Mouse (Mus musculus) forebrain, embryonic 11.5 days (tissue): ENCODE results near the gene Hipk2. TPM values are rescaled to one million over a fixed set of nuclear protein-coding genes. Genes with fewer than 3 reads are reported as not detected.

ENCODE experiments used
- ATAC-seq: fragments of 200-750 bp; cut with Nextera tagmentation; replicated peaks from 2 replicates; pipeline ENCODE4 v1.8.0; 2017; ENCODE audit warnings: moderate TSS enrichment; ENCODE audit not compliant: low FRiP score
- DNase-seq: peaks from one replicate; pipeline ENCODE4 v3.0.0-alpha.2; 2017; ENCODE audit warnings: low spot score
- H3K27ac ChIP-seq: fragments of 300-500 bp; sonication (generic); 2 replicates; pipeline ENCODE4 v1.5.1; 2014; ENCODE audit warnings: low read depth, low read length
- H3K27me3 ChIP-seq: fragments of 300-500 bp; sonication (generic); 2 replicates; pipeline ENCODE4 v1.6.1; 2014; ENCODE audit warnings: mild to moderate bottlenecking, low read length, mixed read lengths; ENCODE audit not compliant: control insufficient read depth, insufficient read depth
- H3K36me3 ChIP-seq: fragments of 300-500 bp; sonication (generic); 2 replicates; pipeline ENCODE4 v1.6.1; 2014; ENCODE audit warnings: mild to moderate bottlenecking, low read length, moderate library complexity, mixed read lengths; ENCODE audit not compliant: control insufficient read depth, insufficient read depth
- H3K4me1 ChIP-seq: fragments of 300-500 bp; sonication (generic); replicated peaks from 2 replicates; pipeline ENCODE4 v1.6.1; 2014; ENCODE audit warnings: low read length, mixed read lengths; ENCODE audit not compliant: control insufficient read depth, insufficient read depth
- H3K4me2 ChIP-seq: fragments of 300-500 bp; sonication (generic); 2 replicates; pipeline ENCODE4 v1.6.1; 2014; ENCODE audit warnings: low read depth, mild to moderate bottlenecking, low read length, moderate library complexity, mixed read lengths; ENCODE audit not compliant: severe bottlenecking
- H3K4me3 ChIP-seq: fragments of 300-500 bp; sonication (generic); 2 replicates; pipeline ENCODE4 v1.5.1; 2014; ENCODE audit warnings: low read depth, low read length
- H3K9ac ChIP-seq: fragments of 300-500 bp; sonication (generic); 2 replicates; pipeline ENCODE4 v1.6.1; 2014; ENCODE audit warnings: low read length
- H3K9me3 ChIP-seq: fragments of 300-500 bp; sonication (generic); 2 replicates; pipeline ENCODE4 v1.6.1; 2016; ENCODE audit warnings: low read length, mixed read lengths; ENCODE audit not compliant: control insufficient read depth
- WGBS: fragments of 180-500 bp; shearing (Covaris S2); extraction: QIAGEN DNeasy Blood & Tissue Kit; methylation state at CpG from one replicate; pipeline ENCODE4 v1.1.7; 2014; 5-methylcytosine and 5-hydroxymethylcytosine counted together
- polyA plus RNA-seq: library from polyadenylated mRNA; unstranded; fragments of >200 nt; fragmentation: Nextera tagmentation; extraction: Ambion mirVana; gene quantifications from 2 replicates; pipeline ENCODE4 v1.2.1, GENCODE M21; 2014

Gene Hipk2
- polyA plus RNA-seq: 31.0 and 33.5 TPM in 2 replicates

DNA sequence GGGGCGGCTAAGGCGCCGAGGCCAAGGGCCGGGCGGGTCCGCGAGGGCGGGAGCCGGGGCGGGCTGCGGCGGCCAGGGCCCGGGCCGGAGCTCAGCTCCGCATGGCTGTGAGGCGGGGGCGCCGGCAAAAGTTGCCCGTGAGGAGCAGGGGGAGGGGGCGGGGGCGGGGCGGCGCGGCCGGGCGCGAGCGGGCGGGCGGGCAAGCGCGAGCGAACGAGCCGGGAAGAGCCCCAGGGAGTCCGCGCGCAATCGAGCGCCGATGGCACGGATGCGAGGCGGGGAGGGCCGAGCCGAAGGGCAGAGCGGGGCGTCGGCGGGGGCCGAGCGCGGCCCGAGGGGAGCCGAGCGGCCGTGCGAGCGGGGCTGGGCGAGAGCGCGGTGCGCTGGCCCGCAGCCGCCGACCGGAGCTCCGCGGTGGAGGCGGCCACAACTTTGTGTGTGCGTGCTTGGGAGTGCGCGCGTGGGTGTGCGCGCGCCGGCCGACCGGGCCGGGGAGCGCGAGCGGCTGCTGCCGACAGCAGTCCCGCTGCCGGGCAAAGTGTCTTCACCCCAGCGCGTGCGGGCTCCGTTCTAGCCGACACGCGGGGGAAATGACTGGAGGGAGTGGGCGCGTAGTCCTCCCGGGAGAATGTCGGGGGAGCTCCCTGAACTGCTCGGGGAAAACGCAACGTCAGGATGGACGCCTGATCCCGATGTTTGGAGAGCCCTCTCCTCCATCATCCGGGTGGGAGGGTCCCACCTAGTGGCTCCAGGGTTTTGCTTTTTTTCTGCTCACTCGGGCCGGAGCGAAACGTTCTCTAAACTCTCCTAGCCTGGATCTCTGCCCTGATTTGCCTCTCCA, at the start of gene Hipk2:
Gene Hipk2, minus strand, starts transcription at position 95 of the 841 bp plus-strand sequence.
- H3K4me1 ChIP-seq: peaks cover 16% of the 10 kb centered on the region
- H3K4me3 ChIP-seq: peak within 1 kb of the TSS; percentile 99
- peak; percentile 96 for DNase-seq
- no peaks in the 10 kb centered on the region for H3K36me3 ChIP-seq
- peak within 1 kb of the TSS; percentile 93 for H3K27ac ChIP-seq
- ATAC-seq: peak; percentile 92
- peak within 1 kb of the TSS; percentile 99 for H3K9ac ChIP-seq
- H3K9me3 ChIP-seq: no peaks in the 10 kb centered on the region
- WGBS: under 1% methylated on average over 73 of the region's 108 CpGs
- no peaks in the 10 kb centered on the region; the same call in 1 of the 2 replicates for H3K27me3 ChIP-seq
- H3K4me2 ChIP-seq: peak within 1 kb of the TSS; percentile 48

DNA sequence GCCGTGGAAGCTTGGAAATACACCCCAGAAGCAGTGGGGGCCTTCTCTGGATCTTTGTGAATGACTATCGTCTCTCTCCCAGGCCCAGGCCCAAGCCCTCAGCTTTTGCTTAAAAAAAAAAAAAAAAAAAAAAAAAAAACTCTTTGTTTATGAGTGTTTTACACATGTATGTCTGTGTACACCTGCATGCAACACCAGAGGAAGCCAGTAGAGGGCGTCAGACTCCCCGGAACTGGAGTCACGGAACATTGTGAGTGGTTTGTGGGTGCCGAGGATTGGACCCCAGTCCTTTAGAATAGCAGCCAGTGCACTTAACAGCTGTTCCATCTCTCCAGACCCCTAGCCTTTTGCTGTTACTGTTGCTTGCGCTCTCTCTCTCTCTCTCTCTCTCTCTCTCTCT, 49.8 kb upstream of the Hipk2 start:
- Histone ChIP-seq H3K4me3 (peak overlapping the region; percentile 19; the same call in 1 of the 2 replicates), H3K9me3 (no peaks in the 10 kb centered on the region)

DNA sequence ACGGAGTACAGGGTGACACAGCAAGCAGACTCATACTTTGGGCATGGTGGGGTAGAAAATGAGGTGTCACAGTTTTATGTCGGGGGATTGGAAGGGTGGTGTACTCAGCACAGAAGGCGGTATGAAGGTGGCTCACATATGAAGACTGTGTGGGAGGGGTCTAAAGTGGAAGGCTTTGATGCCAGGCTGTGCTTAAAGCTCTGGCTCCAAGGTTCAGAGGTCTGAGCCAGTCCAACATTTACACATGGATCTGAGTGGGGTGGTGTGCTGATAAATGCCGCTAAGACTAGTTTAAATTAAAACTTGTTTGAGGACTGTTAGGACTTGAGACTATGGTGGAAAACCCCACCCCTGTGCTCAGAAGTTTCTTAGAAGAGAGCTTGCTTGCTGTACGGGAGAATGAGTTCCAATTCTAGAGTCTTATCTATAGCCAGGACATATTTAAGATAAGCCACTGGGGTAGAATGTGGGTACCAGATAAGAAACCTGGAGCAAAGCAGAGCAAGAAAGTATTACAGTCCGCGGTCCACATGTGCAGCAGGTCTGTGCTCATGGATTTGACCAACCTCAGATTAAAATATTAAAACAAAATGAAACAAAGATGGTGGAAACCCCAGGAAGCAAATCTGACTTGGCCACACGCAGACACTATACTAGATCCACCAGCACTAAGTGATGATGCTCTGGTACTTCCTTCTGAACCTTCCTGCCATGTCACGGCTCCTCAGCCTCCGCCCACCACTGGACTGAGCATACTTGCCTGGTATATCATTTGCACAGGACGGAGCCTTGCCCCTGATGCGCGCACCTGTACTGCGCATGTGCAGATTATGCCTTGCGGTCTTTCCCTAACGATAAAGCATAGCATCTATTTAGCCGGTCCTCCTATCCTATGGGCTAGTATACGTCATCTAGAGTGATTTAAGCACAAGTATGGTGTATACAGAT, 48.2 kb upstream of the Hipk2 start:
- no peak for DNase-seq
- no peak overlapping the region for H3K4me2 ChIP-seq
- H3K9me3 ChIP-seq: no peaks in the 10 kb centered on the region
- no peak for ATAC-seq
- H3K36me3 ChIP-seq: no peaks in the 10 kb centered on the region
- WGBS: 89% methylated on average over 18 of the region's 18 CpGs
- H3K4me3 ChIP-seq: no peak overlapping the region
- no peak overlapping the region for H3K9ac ChIP-seq
- H3K4me1 ChIP-seq: no peaks in the 10 kb centered on the region
- no peak overlapping the region for H3K27ac ChIP-seq
- no peaks in the 10 kb centered on the region for H3K27me3 ChIP-seq

More for the DNA sequence above, 49.8 kb upstream of the Hipk2 start:
- WGBS: 57% methylated on average over 7 of the region's 7 CpGs
- no peaks in the 10 kb centered on the region for H3K27me3 ChIP-seq
- DNase-seq (peak; percentile 65), ATAC-seq (no peak)
- H3K36me3 ChIP-seq: no peaks in the 10 kb centered on the region
- no peaks in the 10 kb centered on the region for H3K4me1 ChIP-seq
- no peak overlapping the region for H3K27ac ChIP-seq
- peak overlapping the region; percentile 27; the same call in 1 of the 2 replicates for H3K4me2 ChIP-seq
- H3K9ac ChIP-seq: no peak overlapping the region

DNA sequence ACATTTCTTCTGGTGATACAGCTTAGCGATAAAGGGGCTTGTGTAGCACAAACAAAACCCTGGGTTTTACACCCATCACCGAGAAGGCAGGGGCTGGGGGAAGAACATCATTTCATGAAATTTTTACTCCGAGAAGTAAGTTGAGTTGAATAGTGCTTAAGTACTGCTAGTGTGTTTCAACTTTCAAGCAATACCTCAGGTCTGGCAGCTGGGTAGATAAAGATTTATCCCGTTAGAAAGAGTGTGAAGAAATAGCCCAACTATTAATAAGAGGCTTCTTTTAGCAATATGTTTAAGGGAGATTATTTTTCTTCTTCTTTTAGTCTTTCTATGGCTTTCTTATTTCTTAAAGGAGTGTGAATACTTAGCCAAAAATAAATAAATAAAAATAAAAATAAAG, 47.5 kb upstream of the Hipk2 start:
- ATAC-seq: no peak
- no peak overlapping the region for H3K9ac ChIP-seq
- no peak overlapping the region for H3K27ac ChIP-seq
- no peak overlapping the region for H3K4me3 ChIP-seq
- H3K4me2 ChIP-seq: no peak overlapping the region
- H3K4me1 ChIP-seq: no peaks in the 10 kb centered on the region
- no peaks in the 10 kb centered on the region for H3K27me3 ChIP-seq
- no peaks in the 10 kb centered on the region for H3K9me3 ChIP-seq
- 93% methylated on average over 4 of the region's 4 CpGs for WGBS
- no peak for DNase-seq
- H3K36me3 ChIP-seq: no peaks in the 10 kb centered on the region

DNA sequence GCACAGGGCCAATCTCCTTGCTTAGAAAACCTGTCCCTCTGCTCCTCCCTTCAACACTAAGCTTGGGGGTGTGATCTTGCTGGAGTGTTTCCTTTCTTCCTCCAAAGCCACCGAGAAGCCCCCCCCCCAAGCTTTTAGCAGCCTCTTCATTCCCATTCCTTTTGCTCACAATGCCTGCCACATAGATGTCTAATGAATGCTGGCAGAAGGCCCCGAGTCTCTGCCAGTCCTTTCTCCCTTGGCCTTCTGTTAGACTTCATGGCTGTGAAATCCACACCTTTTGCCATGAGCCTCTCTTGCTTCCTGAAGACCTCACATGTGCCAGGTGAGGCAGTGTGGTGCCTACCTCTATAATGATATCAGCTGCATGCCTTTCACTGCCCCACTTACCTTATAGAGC, 46.6 kb upstream of the Hipk2 start:
- no peak overlapping the region for H3K27ac ChIP-seq
- no peak overlapping the region for H3K4me2 ChIP-seq
- no peak overlapping the region for H3K9ac ChIP-seq
- no peaks in the 10 kb centered on the region for H3K36me3 ChIP-seq
- no peak overlapping the region for H3K4me3 ChIP-seq
- no peaks in the 10 kb centered on the region for H3K4me1 ChIP-seq
- ATAC-seq (no peak), DNase-seq (no peak)
- no peaks in the 10 kb centered on the region for H3K27me3 ChIP-seq
- H3K9me3 ChIP-seq: no peaks in the 10 kb centered on the region
- 74% methylated on average over 2 of the region's 2 CpGs for WGBS

DNA sequence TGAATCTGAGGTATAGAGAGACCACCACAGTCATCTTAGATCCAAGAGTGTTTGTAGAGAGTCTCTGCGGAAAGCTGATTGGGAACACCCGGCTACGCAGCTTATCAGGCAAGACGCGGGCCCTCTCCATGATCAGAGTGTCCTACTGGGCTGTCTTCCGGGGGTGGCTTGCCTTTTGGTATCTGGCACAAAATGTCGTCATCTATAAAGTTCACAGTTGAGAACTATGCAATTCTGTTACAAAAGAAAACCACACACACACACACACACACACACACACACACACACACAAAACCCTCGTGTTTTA, 45.8 kb upstream of the Hipk2 start:
- H3K27ac ChIP-seq: no peak overlapping the region
- ATAC-seq (no peak), DNase-seq (no peak)
- no peak overlapping the region for H3K4me2 ChIP-seq
- no peaks in the 10 kb centered on the region for H3K4me1 ChIP-seq
- 89% methylated on average over 8 of the region's 8 CpGs for WGBS
- H3K36me3 ChIP-seq: no peaks in the 10 kb centered on the region
- H3K9me3 ChIP-seq: no peaks in the 10 kb centered on the region
- H3K27me3 ChIP-seq: no peaks in the 10 kb centered on the region
- no peak overlapping the region for H3K9ac ChIP-seq
- no peak overlapping the region for H3K4me3 ChIP-seq

DNA sequence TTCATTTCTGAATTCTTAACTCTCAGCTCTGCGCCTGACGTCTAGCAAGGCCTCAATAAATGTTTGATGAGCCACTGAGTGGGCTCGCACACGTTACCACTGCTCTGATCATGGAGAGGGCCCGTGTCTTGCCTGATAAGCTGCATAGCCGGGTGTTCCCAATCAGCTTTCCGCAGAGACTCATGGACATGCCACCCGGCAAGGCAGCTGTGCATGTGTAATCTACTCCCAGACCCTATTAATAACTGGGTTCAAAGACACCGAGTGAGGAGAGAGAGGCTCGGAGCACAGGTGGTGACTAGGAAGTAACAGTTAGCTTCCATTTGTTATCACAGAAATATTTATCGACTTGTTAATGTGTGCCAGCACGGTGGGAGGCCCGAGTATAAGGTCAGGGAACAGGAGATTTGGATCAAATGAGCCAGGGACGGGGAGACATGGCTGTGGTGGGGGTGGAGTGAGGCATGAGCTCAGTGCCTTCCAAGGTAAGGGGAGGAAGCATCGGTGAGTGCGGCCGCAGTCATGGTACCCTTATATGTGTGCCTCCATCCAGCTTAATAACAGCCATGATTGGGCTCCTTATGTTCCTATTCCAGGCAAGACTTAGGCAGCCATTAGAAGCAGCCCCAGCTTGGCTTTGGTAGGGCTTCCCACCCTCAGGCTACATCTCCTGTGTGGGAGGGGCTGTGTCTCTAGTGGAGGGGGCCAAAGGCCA, 45.3 kb upstream of the Hipk2 start:
- Histone ChIP-seq H3K27ac (no peak overlapping the region), H3K4me3 (no peak overlapping the region), H3K9me3 (no peaks in the 10 kb centered on the region), H3K4me1 (no peaks in the 10 kb centered on the region), H3K27me3 (no peaks in the 10 kb centered on the region), H3K9ac (no peak overlapping the region), H3K36me3 (no peaks in the 10 kb centered on the region), H3K4me2 (no peak overlapping the region)
- WGBS: 85% methylated on average over 17 of the region's 17 CpGs
- DNase-seq (no peak), ATAC-seq (no peak)

DNA sequence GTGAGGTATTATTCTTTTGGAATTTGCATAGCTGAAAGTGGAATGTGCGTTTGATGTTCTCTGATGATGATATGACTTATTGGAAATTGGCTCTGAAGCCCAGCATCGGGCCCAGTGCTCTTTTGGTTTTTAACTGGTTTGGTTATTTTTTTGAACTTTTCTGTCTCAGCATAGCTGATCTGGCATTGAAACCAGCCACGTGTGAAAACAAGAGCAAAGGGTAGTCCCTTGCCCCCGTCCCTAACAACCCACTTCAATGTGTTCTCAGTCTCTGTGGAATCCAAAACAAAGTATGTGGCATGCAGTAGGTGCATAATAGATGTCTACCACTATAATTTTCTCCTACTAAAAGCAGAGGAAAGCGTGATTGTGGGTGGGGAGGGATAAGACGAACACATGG, 44.2 kb upstream of the Hipk2 start:
- ATAC-seq: no peak

More for the DNA sequence above, 44.2 kb upstream of the Hipk2 start:
- Histone ChIP-seq H3K9me3 (no peaks in the 10 kb centered on the region), H3K9ac (no peak overlapping the region), H3K36me3 (no peaks in the 10 kb centered on the region), H3K4me2 (no peak overlapping the region), H3K4me3 (no peak overlapping the region), H3K4me1 (no peaks in the 10 kb centered on the region), H3K27me3 (no peaks in the 10 kb centered on the region), H3K27ac (no peak overlapping the region)
- 78% methylated on average over 6 of the region's 6 CpGs for WGBS
- no peak for DNase-seq
